Mouse (Mus musculus) myocyte (in vitro differentiated cells): ENCODE data around the gene Vps52.
"Not testable (repeated sequence)": the region's sequence is repeated elsewhere in the genome, so short reads cannot be mapped to it uniquely, and the experiment has no call there.

ENCODE experiments used
- MAX ChIP-seq: IDR thresholded peaks from one replicate; pipeline ENCODE4 v1.6.1; 2011; ENCODE audit warnings: low read depth, mild to moderate bottlenecking, control low read depth
- MYOD1 ChIP-seq, 3 experiments: IDR thresholded peaks; one replicate each; pipeline ENCODE4 v1.6.1; 2011; ENCODE audit warnings: control low read depth in 2 of 3, low read depth in 2 of 3, mild to moderate bottlenecking in 2 of 3, moderate library complexity in 1 of 3; ENCODE audit not compliant: insufficient read length in 2 of 3, control insufficient read depth in 1 of 3
- TCF12 ChIP-seq: IDR thresholded peaks from one replicate; pipeline ENCODE4 v1.6.1; 2011; ENCODE audit warnings: mild to moderate bottlenecking, control low read depth; ENCODE audit not compliant: poor library complexity, insufficient read depth, severe bottlenecking
- TCF3 ChIP-seq: IDR thresholded peaks from one replicate; pipeline ENCODE4 v1.6.1; 2011; ENCODE audit warnings: low read depth, control low read depth; ENCODE audit not compliant: insufficient read length

DNA sequence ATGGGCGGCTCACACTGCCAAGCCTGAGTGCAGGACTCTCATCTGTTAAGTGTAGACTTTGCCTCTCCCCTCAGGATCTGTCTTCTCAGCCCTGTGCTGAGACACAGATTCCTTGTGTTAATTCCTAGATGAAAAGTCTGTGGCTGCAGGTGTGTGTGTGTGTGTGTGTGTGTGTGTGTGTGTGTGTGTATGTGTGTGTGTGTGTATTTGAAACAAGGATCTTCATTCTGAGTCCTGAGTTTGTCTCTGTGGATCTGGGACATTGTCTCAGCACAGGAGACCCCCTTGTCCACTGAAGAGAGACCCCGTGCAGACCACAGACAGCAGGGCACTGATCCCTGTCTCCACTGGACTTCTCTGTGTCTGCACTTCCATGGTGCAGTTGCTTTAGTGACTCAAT lies 45.2 kb downstream of the Vps52 start:
- not testable (repeated sequence) for TF ChIP-seq TCF12; MYOD1 (IDR thresholded peaks at IDR 0.05; ENCODE audit: control insufficient read depth in 1 of 3, insufficient read length in 2 of 3, low read depth in 2 of 3); TCF3; MAX
